Mouse (Mus musculus) stomach, postnatal 0 days (tissue): Measurements from ENCODE around the gene Hspbap1.

ENCODE experiments used
- CTCF ChIP-seq: IDR thresholded peaks from 2 replicates; pipeline ENCODE4 v1.5.1; 2016; ENCODE audit warnings: antibody characterized with exemption, low read depth, mild to moderate bottlenecking, moderate library complexity
- EP300 ChIP-seq: optimal IDR thresholded peaks from 2 replicates; pipeline ENCODE3; 2016; ENCODE audit warnings: antibody characterized with exemption

- TF ChIP-seq EP300: no peak
- TF ChIP-seq CTCF: no peak
Observed at GRCm38 (mm10) chr16:35832926-35833325, 62.8 kb downstream of the Hspbap1 start.
